Mouse (Mus musculus): Measurements from ENCODE around the gene Tcaim.

DNA sequence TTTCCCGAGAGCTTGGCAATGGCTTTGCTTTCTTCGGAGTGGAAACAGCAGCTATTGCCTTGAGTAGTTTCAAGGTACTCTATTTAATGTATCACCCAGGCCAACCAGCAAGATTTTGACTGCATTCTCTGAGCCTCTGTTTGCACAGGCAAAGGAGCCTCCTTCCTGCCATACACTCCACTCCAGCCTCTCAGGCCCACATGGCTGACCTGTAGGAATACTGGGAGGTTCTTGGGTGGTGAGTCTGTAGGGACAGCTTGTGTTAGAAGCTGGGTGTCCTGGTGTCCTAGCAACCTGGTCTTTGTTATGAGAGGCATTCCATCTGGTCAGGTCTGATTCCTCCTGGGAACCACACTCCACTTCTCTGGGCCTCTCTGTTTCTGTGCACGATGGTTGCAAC is 38.4 kb downstream of the Tcaim start, which contains the start of gene Gm35549:
- TF ChIP-seq POLR2A (IDR thresholded peaks at IDR 0.05; ENCODE audit: insufficient read depth, low read depth, low read length) (no peak), CTCF (IDR thresholded peaks at IDR 0.05; ENCODE audit: insufficient read depth, low read depth, low read length) (no peak)
